Mouse (Mus musculus): ENCODE measurements around the gene Rnf40.
A peak's percentile ranks its signal among the peaks of the same experiment; 100 is the strongest.

The Rnf40 gene

GRCm38 (mm10) chr7:127588011-127588871 lies at the start of gene Rnf40, which contains the start of gene Ccdc189:
TSS of gene Rnf40 (plus strand) at chr7:127588767.
TSS of gene Ccdc189 (minus strand) at chr7:127588595.
- DNase-seq (ENCODE audit: low read depth): peak; percentile 100

DNA sequence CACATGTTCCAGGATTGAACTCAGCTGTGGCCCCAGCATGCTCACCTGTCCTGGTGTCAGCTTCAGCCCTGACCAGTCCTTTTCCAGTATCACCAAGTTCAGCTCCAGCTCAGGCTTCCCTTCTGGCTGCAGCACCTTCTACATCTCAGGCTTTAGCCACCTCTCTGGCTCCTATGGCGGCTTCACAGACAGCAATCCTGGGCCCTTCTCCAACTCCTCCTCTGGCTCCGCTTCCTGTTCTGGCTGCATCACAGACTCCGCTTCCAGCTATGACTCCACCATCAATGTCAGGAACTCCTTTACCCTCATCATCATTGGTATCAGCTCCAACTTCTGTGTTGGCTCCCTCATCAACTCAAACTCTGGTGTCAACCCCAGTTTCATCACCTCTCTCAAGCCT lies 46.9 kb upstream of the Rnf40 start:
- no peak for DNase-seq (ENCODE audit: low read depth)

DNA sequence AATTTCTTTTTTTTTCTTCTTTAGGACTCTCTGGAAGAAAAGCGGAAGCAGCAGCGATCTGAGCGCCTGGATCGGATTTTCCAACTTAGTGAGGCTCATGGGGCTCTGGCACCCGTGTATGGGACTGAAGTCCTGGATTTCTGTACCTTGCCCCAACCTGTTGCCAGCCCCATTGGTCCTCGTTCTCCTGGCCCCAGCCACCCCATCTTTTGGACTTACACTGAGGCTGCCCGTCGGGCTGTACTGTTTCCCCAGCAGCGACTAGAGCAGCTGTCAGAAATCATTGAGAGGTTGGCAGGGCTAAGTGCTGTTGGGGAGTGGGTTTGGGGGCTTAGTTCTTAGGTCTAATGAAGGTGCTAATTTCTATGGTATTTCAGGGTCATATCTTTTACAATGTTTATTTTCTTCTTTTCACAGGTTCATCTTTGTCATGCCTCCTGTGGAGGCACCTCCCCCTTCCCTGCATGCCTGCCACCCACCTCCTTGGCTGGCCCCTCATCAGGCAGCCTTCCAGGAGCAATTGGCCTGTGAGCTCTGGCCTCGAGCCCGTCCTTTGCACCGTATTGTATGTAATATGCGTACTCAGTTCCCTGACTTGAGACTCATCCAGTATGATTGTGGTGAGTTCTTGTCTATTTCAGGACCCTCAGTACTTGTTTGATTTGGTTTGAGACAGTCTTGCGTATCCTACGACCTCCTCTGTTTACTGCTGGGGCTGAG lies 39.3 kb upstream of the Rnf40 start:
- DNase-seq (ENCODE audit: low read depth): no peak

DNA sequence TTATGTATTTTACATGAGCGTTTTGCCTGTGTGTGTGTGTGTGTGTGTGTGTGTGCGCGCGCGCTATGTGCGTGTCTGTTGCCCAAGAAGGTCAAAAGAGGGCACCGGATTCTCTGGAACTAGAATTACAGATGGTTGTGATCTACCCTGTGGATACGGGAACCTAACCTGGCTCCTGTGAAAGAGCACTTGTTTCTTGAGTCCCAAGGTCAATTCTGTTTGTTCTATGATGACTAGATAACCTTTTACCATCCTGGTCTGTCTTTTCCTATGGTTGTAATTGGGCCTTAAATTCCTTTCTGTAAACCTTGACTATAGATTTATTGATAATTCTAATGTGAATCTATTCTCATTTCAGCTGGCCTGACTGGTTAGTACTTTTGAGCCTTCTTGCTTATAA lies 37.0 kb upstream of the Rnf40 start:
- DNase-seq (ENCODE audit: low read depth): no peak

- DNase-seq (ENCODE audit: low read depth): no peak
Observed at GRCm38 (mm10) chr7:127560580-127560979, 28.0 kb upstream of the Rnf40 start.

DNA sequence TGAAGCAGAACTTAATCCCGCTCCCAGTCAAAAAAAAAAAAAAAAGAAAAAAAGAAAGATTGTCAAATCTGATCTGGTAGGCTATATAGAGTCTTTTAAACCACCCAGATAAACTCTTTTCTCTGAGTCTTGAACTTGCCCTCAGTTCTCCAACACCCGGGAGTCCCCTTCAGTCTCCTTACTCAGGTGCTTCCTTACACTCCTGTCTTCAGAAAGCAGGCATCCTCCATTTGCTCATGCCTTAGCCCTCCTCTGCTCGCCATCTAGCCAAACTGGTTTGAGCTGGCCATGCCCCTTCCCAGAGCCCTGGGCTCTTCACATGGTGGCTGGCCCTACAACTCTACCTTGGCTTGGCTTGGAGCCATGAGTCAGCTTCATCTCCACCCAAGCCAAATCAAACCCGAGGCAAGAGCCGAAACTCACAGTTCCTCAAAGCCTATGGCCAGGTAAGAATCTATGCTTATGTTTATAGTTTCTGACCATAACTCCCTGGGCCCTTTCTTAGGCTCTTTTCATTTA lies 27.2 kb upstream of the Rnf40 start, which contains the start of gene Tmem265:
Tmem265 (plus strand) TSS at position 51 of the 519 bp plus-strand sequence.
- DNase-seq (ENCODE audit: low read depth): no peak

DNA sequence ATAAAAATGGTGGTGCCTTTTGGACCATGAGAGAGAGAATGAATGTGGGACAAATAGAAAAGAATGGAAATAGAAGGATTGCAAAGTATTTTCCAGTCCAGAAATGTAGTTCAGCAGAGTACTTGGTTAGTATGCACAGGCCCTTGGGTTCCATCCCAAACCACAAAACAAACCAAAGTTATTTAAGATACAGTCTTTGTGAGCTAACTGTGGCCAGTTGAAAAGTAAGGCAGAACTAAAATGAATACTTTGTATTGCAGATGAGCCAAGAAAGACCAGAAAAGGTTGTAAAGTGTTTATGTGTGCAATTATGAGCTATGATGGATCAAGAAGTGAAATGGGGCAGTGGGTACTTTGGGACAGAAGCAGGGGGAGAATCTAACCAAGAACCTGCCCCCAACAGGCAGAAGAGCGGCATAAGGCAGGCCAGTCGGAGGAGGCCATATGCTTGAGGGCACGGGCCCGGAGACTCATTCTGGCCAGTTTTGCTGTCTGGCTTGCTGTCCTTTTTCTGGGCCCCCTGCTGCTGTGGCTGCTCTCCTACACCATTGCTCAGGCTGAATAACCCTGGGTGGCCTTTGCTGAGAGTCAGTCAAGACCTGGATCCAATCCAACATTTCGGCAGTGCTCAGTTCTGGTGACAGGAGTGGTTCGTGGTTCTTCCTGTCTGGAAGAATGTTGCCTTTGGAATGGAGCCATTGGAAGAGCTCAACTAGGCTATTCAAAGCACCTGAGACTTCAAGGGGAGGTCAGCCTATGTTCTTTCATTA lies 24.0 kb upstream of the Rnf40 start:
- DNase-seq (ENCODE audit: low read depth): no peak

DNA sequence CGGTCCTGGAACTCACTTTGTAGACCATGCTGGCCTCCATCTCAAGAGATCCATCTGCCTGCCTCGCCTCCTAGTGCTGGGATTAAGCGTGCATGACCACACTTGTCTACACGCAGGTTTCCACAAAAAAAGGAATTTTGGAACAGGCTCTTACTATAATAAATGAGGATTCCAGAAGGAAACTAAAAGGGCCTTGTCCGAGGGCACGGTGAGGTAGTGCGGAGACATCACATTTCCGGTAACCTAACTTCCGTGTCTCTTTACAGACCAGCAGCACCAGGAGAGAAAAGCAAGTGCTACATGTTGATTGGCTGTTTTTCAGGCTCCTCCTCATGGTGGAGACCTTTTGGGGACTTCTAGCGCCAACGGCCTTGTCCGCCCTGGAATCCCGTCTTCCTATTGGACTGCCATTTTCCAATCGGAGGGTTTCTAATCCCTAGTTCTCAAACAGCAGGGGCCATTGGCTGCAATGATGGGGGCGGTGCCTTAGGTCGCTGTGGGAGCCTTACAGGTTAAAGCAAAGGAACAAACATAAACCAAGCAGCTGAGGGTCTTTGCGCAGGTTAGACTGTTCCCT lies 15.6 kb upstream of the Rnf40 start, which contains the start of gene Phkg2:
Phkg2 (plus strand) TSS at position 446 of the 577 bp plus-strand sequence.
- DNase-seq (ENCODE audit: low read depth): peak; percentile 99

DNA sequence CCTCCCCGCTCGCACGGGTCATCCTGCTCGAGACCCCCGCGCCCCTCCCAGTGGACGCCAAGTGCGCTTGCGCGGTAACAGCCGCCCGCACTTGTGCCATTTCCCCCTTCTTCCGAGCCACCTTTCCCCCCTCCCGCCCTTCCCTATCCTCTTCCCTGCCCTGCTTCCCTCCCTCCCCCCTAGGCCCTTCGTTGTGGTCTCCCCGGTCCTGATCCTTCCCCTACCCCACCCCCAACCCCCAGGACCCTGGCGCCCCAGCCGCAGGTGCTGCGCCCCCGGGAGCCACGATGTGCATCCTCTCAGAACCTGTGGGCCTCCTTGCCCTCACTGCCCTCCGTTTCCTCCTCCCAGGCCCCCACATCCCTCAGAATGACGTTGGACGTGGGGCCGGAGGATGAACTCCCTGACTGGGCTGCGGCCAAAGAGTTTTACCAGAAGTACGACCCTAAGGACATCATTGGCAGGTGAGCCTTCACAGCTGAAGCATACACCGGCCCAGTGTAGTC lies 15.0 kb upstream of the Rnf40 start:
- DNase-seq (ENCODE audit: low read depth): peak; percentile 24

- peak; percentile 13 for DNase-seq (ENCODE audit: low read depth)
Observed at GRCm38 (mm10) chr7:127574115-127574514, 14.5 kb upstream of the Rnf40 start.

DNA sequence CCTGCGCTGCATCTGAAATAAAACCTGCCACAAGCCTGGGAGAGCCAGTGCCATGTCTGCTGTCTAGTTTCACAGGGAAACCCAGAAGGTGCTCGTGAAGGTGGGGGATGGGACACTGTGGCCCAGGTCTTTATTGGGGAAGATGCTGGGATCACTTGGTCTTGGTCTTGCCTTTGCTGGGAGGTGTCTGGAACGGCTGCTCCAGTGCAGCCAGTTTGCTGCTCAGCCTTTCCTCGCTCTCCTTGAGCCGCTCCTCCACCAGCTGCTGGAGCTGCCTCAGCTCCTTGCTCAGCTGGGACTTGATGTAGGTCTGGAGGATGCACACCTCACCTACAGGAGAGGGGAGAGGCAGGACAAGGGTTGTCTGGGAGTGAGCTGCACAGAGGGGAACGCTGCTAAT lies 5.3 kb upstream of the Rnf40 start:
- DNase-seq (ENCODE audit: low read depth): no peak

DNA sequence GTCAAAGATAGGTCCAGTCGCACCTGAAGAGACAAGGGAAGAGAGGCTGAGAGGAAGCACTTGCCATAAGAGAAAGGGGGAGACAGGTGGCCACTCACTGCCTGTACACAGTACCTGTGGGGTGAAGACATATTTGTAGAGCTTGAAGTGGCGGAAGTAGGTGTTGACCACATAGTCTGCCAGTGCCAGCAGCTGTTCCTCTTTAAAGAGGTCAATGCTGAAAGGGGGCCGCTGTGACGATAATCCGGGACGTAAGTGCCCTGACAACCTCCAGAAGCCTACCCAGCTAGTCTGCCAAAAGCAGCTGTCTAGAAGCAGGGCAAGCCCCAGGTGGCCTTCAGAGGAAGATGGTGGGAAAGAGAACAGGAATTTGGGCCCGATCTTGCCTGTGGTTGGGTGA lies 3.5 kb upstream of the Rnf40 start:
- no peak for DNase-seq (ENCODE audit: low read depth)

DNA sequence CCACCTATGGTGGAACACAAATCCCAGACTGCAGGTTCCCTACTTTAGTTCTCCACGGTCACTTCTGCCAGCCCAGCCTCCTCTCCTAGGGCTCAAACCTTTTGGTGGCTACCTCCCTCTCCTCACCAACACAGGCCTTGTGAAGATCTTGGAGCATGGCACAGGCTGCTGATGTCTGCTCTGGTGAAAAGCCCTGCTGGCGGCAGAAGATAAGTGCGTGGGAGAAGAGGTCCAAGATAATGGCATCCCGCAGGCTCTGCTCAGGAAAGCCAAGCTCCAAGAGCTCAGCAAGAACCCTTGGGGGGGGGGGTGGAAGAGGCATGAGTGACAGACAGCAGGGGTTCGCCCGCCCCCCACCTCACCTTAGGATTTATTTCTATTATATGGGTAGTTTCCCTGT lies 2.4 kb upstream of the Rnf40 start:
- no peak for DNase-seq (ENCODE audit: low read depth)

- no peak for DNase-seq (ENCODE audit: low read depth)
Observed at GRCm38 (mm10) chr7:127587196-127587595, 1.4 kb upstream of the Rnf40 start.

DNA sequence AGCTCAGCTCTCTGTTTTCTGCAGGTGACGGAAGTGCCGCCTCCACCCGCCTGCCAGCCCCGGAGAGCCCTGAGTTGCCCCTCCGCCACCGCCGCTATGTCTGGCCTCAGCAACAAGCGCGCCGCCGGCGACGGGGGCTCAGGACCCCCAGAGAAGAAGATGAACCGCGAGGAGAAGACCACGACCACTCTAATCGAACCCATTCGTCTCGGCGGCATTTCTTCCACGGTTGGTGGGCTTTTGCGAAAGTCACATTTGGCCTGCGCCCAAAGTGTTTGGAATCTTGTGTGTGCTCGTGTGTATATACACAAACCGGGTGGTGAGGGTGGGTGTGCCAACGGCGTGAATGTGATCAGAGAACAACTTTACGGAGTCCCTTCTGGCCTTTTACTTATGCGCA lies 334 bp downstream of the Rnf40 start:
- DNase-seq (ENCODE audit: low read depth): peak; percentile 15

DNA sequence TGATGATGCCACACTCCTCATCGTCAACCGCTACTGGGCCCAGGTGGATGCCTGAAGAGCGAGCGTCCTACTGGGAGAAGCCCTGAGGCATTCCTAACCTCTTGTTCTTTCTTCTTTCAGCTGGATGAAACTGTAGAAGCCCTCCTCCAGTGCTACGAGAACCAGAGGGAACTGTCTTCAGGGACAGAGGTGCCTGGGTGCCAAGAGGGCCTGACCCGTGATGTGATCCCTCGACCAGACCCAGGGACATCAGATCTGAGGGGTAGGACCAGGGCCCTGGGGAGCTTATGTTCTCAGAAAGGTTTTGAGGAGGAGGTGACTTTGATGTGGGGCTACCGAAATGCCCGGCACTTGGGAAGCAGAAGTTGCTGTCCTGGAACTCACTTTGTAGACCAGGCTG lies 1.1 kb downstream of the Rnf40 start:
- no peak for DNase-seq (ENCODE audit: low read depth)

GRCm38 (mm10) chr7:127591108-127591507 lies 2.5 kb downstream of the Rnf40 start:
- DNase-seq (ENCODE audit: low read depth): no peak

DNA sequence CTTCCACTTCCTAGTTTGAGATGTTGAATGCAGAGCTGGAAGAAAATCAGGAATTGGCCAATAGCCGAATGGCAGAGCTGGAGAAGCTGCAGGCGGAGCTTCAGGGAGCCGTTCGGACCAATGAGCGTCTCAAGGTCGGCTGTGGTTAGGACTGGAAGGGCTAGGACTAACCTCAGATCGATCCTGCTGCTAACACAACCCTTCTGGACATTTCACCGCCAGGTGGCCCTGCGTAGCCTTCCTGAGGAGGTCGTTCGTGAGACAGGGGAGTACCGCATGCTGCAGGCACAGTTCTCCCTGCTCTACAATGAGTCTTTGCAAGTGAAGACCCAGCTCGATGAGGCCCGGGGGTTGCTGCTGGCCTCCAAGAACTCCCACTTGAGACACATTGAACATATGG lies 4.0 kb downstream of the Rnf40 start:
- no peak for DNase-seq (ENCODE audit: low read depth)

GRCm38 (mm10) chr7:127596747-127597146 lies 8.2 kb downstream of the Rnf40 start:
- no peak for DNase-seq (ENCODE audit: low read depth)

DNA sequence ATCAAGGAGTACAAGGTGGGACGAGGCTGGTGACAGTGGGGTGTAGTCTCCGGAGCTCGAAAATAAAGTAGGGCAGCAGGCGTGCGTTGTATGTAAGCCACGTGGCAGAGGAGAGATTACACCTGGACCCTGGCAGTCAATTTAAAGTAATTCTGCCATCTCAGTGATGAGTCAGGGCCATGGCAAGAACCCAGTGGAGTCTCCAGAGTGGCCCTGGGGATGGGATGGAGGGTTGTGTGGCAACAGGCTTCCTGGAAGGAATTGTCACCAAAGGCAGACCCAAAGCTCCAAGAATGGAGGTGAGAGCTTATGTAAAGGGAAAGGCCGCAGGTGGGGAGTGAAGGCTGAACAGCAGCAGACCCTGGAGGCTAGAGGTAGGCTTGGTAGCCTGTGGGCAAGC lies 12.0 kb downstream of the Rnf40 start:
- no peak for DNase-seq (ENCODE audit: low read depth)

- no peak for DNase-seq (ENCODE audit: low read depth)
Observed at GRCm38 (mm10) chr7:127601735-127602134, 13.2 kb downstream of the Rnf40 start.

DNA sequence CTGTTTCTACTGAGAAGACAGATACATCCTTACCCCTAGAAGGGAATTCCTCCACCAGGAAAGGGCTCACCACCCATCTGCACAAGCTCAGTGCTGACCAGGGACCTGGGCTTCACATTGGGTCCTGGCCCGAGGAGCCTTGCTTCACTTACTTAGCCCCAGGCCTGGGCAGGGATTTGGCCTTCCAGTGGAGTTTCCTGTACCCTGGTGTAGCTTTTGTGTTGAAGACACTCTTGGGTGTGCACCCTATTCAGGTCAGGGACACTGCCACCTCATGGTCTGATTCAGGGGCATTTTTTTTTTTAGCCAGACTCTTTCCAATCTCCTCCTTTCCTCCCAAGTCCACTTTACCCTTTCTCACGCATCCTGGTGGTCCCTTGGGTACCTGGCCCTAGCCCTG lies 14.3 kb downstream of the Rnf40 start:
- DNase-seq (ENCODE audit: low read depth): no peak
